Mouse (Mus musculus) left cerebral cortex, postnatal 4 days (tissue): ENCODE data around the gene Nt5dc1. TPM values are rescaled to one million over a fixed set of nuclear protein-coding genes. Genes with fewer than 3 reads are reported as not detected.
"Not testable (repeated sequence)": the region's sequence is repeated elsewhere in the genome, so short reads cannot be mapped to it uniquely, and the experiment has no call there.

ENCODE experiments used
- DNase-seq: peaks from one replicate; pipeline ENCODE4 v3.0.0-alpha.2; 2022
- intact Hi-C: fragments of 180-260 bp; cut with DNase I; formaldehyde crosslinking; loops from one replicate; pipeline ENCODE4 v1.15.1; 2025
- total RNA-seq, 2 experiments: library from RNA; stranded (reverse); gene quantifications; 2 replicates each; pipeline ENCODE4 v1.2.3; 2021

The Nt5dc1 gene
- total RNA-seq, 2 experiments from 2014 or later, result 2.3 to 2.7 TPM

DNA sequence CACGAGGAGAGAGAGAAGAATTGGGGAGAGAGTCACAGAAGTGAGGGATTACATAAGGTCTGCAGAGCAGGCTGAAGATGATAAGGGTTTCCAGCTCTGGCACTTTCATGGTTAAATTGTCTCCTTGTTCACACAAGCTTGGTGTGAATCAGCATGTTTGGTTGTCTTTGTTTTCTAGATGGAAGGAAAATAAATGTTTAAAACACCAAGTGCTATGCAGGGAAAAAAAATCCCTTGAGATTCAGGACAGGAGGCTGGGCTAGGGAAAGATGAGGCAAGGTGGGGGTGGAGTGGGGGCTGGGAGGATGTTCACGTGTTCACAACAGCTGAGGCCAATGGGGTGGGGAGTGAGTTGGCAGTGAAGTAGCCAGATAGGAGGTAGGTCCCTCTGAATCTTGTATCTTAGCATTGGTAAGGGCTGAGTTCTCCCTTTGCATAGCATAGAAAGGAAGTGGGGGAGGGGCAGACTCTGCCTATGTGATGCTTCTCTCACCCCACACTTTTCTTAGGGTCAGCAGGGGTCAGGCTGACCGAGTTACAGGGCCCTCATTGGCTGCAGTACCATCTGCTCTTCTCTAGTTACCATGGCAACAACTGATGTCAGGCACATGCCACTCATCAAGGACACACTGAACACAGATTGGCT is 101.7 kb downstream of the Nt5dc1 start:
- intact Hi-C loops, result no loop called here
- peak; percentile 69 for DNase-seq

DNA sequence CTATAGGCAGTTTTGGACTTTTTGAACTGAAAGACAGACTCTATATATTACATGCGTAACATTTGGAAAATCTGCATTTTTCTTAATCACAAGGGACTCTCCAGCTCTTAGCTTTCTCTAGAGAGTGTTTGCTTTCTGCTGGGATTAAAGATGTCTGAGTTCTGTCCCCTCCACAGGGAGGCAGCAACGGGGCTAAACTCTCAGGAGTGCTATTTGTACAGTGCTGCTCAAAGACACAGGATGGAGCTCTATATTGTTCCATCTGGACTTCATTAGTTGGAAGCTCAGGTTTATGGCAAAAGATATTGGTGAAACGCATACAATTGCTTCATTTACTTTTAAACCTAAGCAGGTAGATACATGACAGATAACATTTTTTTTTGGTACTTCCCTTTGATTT is 105.8 kb downstream of the Nt5dc1 start:
- DNase-seq, result no peak
- intact Hi-C loops, result no loop called here

DNA sequence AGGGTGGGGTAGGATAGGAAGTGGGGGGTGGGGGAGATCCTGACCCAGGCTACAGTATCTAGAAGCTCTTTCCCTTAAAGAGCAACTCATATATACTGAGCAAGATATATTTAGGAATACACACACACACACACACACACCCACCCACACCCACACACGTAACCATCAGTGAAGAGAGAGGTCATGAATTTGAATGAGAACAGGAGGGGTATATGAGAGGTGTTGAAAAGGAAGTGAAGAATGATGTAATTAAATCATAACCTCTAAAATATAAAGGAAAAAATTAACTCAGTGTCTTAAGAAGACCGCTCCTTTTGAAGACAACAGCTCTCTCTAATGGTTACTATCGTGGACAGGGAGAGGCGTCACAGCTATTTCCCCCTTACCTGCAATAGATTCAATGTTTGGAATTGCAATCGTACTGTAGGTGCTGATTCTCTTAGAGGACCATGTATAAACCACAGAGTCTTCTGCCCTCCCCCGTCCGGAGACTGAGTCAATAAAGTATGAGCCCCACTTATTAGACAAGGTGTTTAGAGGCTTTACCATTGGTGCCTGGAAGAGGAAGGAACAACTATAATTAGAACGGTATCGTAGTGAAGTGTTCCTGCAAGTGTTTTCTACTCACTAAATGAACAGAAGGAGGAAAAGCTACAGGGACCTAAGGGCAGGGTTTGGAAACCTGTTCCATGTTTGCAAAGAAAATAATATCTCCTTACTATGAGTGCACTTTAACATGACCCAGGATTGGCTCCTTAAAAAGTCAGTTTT is 108.3 kb downstream of the Nt5dc1 start:
- intact Hi-C loops, result no loop called here
- no peak for DNase-seq

- intact Hi-C loops, result no loop called here
- no peak for DNase-seq
Measured at GRCm38 (mm10) chr10:34307070-34307469, 111.3 kb downstream of the Nt5dc1 start.

- intact Hi-C loops, result no loop called here
Measured at GRCm38 (mm10) chr10:34300368-34300767, 118.0 kb downstream of the Nt5dc1 start.

DNA sequence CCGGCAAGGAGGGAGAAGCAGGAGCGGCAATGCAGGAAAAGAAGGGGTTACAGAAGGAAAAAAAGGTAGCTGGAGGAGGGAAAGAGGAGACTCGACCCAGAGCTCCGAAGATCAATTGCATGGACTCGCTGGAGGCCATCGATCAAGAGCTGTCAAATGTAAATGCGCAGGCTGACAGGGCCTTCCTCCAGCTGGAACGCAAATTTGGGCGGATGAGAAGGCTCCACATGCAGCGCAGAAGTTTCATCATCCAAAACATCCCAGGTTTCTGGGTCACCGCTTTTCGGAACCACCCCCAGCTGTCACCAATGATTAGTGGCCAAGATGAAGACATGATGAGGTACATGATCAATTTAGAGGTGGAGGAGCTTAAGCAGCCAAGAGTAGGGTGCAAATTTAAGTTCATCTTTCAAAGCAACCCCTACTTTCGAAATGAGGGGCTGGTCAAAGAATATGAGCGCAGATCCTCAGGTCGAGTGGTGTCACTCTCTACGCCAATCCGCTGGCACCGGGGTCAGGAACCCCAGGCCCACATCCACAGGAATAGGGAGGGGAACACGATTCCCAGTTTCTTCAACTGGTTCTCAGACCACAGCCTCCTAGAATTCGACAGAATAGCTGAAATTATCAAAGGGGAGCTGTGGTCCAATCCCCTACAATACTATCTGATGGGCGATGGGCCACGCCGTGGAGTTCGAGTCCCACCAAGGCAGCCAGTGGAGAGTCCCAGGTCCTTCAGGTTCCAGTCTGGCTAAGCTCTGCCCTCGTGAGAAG is 120.2 kb downstream of the Nt5dc1 start:
- no peak for DNase-seq
- intact Hi-C loops, result no loop called here

More at GRCm38 (mm10) chr10:34300368-34300767, 118.0 kb downstream of the Nt5dc1 start:
- DNase-seq, result no peak

GRCm38 (mm10) chr10:34297299-34297979 is 120.9 kb downstream of the Nt5dc1 start, which contains the start of gene Tspyl4:
Tspyl4 (plus strand) TSS chr10:34297442.
- DNase-seq, result peak; percentile 94
- intact Hi-C loops, result no loop called here

DNA sequence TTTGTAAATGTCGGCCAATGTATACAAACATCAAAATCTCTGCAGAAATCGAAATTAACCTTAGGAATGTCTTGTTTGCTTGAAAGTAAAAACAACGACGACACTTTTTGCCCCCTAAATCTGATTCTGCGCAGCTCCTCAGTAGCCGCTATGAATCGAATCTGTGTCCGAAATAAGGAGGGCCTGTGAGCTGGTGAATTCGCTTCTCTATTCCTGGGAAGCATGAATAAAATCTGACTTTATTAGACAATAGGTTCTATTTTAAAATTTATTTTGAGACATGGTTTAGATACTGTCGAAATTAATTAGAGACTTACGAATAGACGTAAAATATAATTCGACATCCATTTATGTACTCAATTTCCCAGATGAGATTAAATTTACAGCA is 121.4 kb downstream of the Nt5dc1 start:
- DNase-seq, result no peak

DNA sequence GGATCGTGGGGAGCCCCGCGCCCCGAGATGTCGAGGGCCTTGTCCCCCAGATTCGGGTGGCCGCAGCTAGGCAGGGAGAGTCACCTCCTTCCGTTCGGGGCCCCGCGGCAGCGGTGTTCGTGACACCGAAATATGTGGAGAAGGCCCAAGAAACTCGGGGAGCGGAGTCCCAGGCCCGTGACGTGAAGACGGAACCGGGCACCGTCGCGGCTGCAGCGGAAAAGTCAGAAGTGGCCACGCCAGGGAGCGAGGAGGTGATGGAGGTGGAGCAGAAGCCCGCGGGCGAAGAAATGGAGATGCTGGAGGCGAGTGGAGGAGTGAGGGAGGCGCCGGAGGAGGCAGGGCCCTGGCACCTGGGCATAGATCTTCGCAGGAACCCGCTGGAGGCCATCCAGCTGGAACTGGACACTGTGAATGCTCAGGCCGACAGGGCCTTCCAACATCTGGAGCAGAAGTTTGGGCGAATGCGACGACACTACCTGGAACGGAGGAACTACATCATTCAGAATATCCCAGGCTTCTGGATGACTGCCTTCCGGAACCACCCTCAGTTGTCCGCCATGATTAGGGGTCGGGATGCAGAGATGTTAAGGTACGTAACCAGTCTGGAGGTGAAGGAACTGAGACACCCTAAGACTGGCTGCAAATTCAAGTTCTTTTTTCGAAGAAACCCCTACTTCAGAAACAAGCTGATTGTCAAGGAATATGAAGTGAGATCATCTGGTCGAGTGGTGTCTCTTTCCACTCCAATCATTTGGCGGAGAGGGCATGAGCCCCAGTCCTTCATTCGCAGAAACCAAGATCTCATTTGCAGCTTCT is 135.7 kb downstream of the Nt5dc1 start:
- intact Hi-C loops, result loop anchor here (5.0 kb wide), 1 partner anchor 245 kb away; the partner anchor contains the start of gene Trappc3l
- DNase-seq, result peak; percentile 56

More for the DNA sequence above, 121.4 kb downstream of the Nt5dc1 start:
- intact Hi-C loops, result no loop called here

DNA sequence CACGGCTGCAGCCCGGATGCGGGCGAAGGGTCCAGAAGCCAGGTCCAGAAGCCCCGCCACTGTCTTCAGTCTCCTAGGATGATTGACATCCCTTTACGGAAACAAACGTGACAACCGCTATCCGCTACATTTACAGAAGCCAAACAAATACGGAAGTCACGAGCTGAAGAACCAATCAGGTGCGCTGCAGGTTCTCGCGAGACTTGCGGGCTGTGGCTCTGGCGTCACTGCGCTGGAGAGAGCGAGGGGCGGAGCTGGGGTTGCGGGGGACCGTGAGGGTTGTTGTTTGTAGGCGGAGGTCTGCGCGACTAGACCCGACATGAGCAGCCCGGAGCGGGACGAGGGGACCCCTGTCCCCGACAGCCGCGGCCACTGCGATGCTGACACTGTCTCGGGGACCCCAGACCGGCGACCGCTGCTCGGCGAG is 136.4 kb downstream of the Nt5dc1 start, which contains the start of gene Tspyl1:
Tspyl1 (plus strand) TSS at position 229 of the 427 bp plus-strand sequence.
- DNase-seq, result peak; percentile 98
- intact Hi-C loops, result loop anchor here (5.0 kb wide), 1 partner anchor 245 kb away; the partner anchor contains the start of gene Trappc3l

GRCm38 (mm10) chr10:34281211-34281961 is 137.0 kb downstream of the Nt5dc1 start:
- no peak for DNase-seq
- intact Hi-C loops, result loop anchor here (5.0 kb wide), 1 partner anchor 244 kb away; the partner anchor contains the start of gene Trappc3l

DNA sequence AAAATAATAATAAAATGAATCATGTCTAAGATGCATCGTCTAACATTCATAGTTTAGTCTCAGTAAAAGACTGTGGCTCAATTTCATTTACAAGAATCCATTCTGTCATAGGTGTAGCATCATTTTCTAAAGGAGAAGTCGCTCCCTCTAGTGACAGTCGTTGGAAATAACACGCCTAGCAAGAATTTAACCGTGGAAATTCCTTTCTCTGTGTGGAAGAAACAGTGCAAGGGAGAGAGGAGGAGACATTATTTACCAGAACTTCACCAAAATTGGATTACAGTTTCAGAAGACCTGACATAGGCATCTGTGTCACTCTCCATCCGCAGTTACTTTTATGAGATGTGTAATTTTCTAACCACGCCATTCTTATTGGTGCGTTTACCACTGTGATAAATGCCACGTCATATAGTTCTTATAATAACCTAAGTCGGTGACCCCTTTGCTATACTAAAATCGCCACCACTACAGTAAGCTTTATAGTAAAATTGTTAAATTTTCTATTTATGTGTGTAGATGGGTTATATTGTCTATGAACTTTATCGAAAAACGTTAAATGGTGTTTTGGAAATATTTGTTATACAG is 137.7 kb downstream of the Nt5dc1 start:
- intact Hi-C loops, result loop anchor here (5.0 kb wide), 1 partner anchor 243 kb away; the partner anchor contains the start of gene Trappc3l
- DNase-seq, result peak; percentile 28

GRCm38 (mm10) chr10:34271681-34272080 is 146.7 kb downstream of the Nt5dc1 start:
- intact Hi-C loops, result no loop called here
- peak; percentile 15 for DNase-seq

DNA sequence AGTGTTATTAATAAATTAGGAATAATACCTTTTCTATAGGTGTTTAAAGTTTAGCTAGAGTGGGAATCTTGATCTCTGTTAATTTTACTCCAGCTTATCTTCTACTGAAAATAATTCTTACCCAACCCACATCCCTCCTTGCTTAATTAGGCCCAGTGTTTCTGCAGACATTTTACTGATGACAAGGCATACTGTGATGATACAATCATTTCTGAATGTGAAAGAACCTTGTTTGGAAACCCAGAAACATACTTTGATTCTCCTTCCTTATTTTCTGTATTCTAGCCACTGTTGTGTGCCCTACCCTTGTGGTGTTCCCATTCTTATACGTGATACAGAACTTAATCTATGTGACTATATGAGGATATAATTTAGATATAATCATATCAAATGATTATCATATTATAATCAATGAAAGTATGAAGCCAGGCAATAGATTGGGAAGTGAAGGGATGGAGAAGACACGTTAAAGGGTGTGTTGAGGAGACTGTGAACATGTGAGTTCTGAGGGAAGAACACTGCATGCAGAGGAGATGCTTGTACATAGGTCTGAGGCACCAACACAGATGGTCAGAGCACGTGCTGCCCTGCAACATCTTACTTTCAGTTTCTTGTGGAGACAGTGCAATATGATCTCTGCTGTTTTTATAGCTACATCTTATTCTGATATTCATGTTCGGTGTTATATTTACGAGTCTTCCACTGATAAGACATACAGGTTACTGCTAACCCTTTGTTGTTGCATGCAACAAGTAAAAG is 150.9 kb downstream of the Nt5dc1 start:
- no peak for DNase-seq
- intact Hi-C loops, result no loop called here

DNA sequence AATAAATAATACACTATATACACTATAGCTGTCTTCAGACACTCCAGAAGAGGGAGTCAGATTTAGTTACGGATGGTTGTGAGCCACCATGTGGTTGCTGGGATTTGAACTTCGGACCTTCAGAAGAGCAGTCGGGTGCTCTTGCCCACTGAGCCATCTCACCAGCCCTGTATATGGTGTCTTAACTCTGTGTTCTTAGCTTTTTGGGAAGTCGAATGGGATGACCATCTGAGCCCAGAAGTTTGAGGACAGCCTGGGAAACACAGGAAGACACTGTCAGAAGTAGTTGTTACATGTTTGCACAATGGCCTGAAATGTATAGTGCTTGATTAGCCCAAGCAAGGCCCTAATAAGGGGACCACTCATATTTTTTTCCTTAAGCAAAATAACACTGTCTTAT is 153.2 kb downstream of the Nt5dc1 start:
- DNase-seq, result no peak
- intact Hi-C loops, result no loop called here

DNA sequence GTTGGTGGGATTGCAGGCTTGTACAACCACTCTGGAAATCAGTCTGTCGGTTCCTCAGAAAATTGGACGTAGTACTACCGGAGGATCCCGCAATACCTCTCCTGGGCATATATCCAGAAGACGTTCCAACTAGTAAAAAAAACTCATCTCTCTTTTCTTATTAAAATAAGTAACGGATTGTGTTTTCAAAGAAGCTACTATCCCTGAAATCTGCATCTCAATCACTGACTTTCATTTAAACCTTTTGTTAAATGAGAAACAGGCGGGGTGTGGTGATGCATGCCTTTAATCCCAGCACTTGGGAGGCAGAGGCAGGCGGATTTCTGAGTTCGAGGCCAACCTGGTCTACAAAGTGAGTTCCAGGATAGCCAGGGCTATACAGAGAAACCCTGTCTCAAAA is 165.5 kb downstream of the Nt5dc1 start:
- intact Hi-C loops, DNase-seq: not testable (repeated sequence)

GRCm38 (mm10) chr10:34249594-34249993 is 168.8 kb downstream of the Nt5dc1 start:
- intact Hi-C loops, result no loop called here
- no peak for DNase-seq

DNA sequence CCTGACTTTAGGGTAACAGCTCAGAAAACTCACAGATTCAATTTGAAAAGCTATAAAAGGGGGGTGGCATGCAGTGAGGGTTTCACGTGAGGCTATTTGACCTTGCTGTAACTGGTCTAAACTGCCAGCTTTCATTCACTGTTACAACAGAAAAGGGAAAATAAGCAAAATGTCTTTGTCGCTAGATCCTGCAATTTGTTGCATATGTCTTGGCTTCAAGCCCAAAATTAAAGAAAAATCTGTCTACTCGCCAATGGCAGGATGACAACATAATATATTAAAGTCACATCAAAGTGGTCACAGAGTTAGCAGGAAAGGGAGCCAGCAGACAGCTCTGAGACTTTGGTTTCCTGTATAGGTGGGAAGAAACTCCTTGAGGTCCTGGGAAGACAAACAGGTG is 170.6 kb downstream of the Nt5dc1 start:
- intact Hi-C loops, result no loop called here
- no peak for DNase-seq
